Mouse (Mus musculus): Measurements from ENCODE around the gene Rnasel. TPM values are rescaled to one million over a fixed set of nuclear protein-coding genes. Genes with fewer than 3 reads are reported as not detected.

Gene Rnasel
- total RNA-seq, 2 experiments from 2014 or later, result 20.5 to 21.1 TPM

DNA sequence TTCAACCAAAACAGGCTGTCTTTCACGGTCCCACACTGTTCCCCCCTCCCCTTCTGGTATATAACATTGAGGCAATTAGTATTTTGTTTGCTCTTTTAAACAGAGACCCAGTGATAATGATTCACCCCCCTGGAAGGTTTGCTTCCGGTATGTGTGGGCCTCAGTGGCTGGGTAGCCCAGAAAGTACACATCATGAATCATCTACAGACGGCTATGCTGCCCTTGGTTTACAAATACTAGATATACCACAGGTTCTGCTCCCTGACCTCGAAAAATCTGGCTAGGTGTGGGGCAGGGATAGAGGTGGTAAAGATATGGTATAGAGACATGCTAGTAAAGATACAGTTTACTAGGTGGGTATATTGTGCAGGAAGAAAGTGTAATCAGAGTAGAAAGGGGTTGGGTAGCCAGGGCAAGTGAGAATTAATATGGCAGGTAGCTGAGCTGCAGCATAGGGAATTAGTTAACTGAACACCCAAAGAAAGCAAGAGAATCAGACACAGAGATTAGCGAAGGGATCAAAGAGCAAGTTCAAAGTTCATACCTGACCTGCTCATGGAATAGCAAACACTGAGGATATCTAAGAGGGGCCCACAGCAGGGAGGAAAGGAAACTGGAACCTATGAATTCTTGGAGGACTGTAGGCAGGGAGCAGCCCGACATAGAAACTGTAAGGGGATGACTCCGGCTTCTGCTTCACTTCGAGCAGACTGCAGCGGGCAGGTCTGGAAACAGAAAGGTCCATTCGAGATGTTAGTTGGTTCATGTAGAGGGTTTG, 21.0 kb downstream of the Rnasel start:
- DNase-seq, result no peak

DNA sequence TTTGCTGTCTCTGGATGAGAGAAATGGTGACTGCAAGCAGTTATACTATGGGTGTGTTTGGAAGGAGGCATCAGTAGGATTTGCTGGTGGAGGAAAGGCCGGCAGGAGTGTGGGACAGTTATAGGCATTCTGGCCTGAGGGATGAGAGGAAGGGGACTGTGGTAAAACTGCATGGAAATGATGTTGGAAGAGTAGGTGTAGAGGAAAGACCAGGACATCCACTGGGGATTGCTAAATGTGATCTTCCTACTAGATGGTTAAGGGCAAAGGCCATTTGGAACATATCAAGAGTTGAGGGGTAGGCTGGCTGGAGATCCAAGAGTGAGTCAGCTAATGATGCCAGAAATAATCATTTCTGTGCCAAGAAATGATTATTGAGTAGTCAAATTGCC, 21.5 kb downstream of the Rnasel start:
- no peak for DNase-seq

GRCm38 (mm10) chr1:153775174-153775573, 25.9 kb downstream of the Rnasel start:
- no peak for DNase-seq

GRCm38 (mm10) chr1:153776257-153776656, 27.0 kb downstream of the Rnasel start:
- DNase-seq, result no peak

GRCm38 (mm10) chr1:153778205-153778604, 29.0 kb downstream of the Rnasel start:
- no peak for DNase-seq

- DNase-seq, result no peak
These were observed 34.1 kb downstream of the Rnasel start for GRCm38 (mm10) chr1:153783339-153783738.

DNA sequence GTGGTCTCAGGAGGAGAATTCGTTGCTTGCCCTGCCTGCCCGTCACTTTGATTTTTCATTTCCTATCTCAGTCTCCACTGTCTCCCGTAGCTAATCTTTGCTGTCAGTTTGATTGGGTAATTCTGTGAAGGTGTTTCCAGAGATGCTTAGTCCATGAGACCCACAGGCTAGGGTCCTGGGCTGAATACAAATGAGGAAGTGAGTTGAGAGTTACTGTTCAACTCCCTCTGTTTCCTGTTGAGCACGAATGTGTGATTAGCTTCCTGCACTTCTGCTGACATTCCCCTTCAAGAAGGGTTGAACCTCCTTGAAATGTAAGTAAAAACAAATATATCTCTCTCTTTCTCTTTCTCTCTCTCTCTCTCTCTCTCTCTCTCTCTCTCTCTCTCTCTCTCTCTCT, 36.4 kb downstream of the Rnasel start:
- DNase-seq, result no peak

DNA sequence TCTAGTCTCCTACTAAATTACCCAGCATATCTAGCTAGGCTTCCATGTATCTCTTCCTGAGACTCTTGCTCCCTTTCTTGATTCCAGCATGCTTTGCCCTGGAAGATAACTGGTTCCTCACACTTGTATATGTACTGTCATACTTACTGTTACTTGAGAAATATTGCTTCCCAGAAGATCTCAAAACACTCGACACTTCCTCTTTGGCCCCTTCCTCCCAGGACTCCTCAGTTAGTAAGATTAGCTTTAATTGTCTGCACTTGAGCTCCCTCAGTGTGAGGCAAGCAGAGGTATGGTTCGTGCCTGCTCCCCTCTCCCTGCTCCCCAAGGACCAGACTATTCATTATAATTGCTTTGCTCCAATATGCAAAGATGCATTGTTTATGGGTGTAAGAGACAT, 41.5 kb downstream of the Rnasel start:
- DNase-seq, result no peak

DNA sequence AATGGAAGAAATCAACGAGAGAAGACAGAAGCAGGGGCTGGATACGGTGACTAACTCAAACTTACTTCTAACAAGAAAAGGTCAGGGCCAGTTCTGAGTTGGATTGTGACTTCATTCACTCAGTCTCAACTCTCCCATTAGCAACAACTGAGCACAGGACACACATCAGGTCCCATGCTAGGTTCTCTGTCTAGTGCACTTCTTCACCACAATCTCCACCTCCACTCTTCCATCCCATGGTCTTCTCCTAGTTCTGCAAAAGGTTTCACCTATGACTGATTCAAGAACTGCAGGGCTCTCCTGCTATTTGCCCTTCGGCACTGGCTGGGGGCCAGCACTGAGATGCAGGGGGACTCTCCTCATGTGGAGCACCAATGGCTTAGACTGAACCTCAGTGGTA, 45.0 kb downstream of the Rnasel start:
- no peak for DNase-seq

GRCm38 (mm10) chr1:153802691-153803090, 53.5 kb downstream of the Rnasel start:
- no peak for DNase-seq

GRCm38 (mm10) chr1:153803530-153803929, 54.3 kb downstream of the Rnasel start:
- DNase-seq, result no peak

GRCm38 (mm10) chr1:153807390-153807993, 58.3 kb downstream of the Rnasel start:
- DNase-seq, result peak; percentile 79

Other genes with a start within 250 kb of the Rnasel start
- 1 to 10 TPM; 2.5 to 3.9 TPM for gene Npl, start 199.4 kb upstream of the Rnasel start, total RNA-seq (2021)
- under 1 TPM in 1 of 2 experiments, not detected in 1; 0.09 TPM for gene Rgs8, start 96.4 kb upstream of the Rnasel start, total RNA-seq (2021)
- gene Rgs16, start 9.1 kb upstream of the Rnasel start, total RNA-seq (2021), result 1 to 10 TPM; 3.1 to 4.6 TPM
- gene Rgsl1, start 94.7 kb downstream of the Rnasel start, total RNA-seq (2021), result not detected
- not detected for gene Teddm1b, start 124.9 kb downstream of the Rnasel start, total RNA-seq (2021)
- gene Teddm1a, start 142.3 kb downstream of the Rnasel start, total RNA-seq (2021), result not detected
- gene Glul, start 150.5 kb downstream of the Rnasel start, total RNA-seq (2021), result 100 to 1,000 TPM; 126 to 138 TPM
- gene Teddm2, start 150.8 kb downstream of the Rnasel start, total RNA-seq (2021), result under 1 TPM; 0.16 to 0.26 TPM

Data from heart, postnatal 4 days (tissue).